Mouse (Mus musculus): ENCODE data around the gene Kcnab2. TPM values are rescaled to one million over a fixed set of nuclear protein-coding genes. Genes with fewer than 3 reads are reported as not detected.

The Kcnab2 gene
- polyA plus RNA-seq, 1 experiment from 2014 or later: 23.6 TPM

DNA sequence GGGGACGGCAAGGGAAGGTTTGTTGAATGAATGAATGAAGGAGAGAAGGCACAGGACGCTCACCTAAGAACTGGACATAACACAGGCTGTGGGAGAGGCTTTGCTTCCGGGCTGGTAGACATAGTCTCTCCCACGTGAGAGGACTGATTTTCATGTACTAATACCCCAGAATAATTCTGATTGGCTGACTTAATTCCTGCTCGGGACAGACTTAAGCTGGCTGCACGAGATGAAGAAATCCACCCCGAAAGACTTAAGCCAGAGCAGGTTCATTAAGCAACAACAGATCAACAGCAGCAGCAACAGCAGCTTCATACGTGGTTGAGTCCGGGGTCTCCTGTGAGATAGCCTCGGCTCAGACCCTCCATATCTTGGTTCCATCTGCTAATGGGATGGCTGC lies 10.4 kb upstream of the Kcnab2 start:
- H3K4me3 ChIP-seq (replicated peaks; ENCODE audit: low read depth, low read length): no peak overlapping the region
- no peak overlapping the region for H3K9ac ChIP-seq (replicated peaks; ENCODE audit: low read length)
- H3K36me3 ChIP-seq (ENCODE audit: control insufficient read depth, insufficient read depth, low read length): peaks cover 26% of the 10 kb centered on the region
- no peaks in the 10 kb centered on the region for H3K9me3 ChIP-seq (ENCODE audit: control insufficient read depth, low read length)
- DNase-seq (no peak), ATAC-seq (ENCODE audit: low FRiP score, low TSS enrichment) (no peak)
- no peak overlapping the region for H3K4me2 ChIP-seq (ENCODE audit: low read length)
- H3K4me1 ChIP-seq (ENCODE audit: control insufficient read depth, insufficient read depth, low read length): no peaks in the 10 kb centered on the region
- 80% methylated on average over 10 of the region's 10 CpGs for WGBS
- no peaks in the 10 kb centered on the region for H3K27me3 ChIP-seq (ENCODE audit: control insufficient read depth, insufficient read depth, low read length)
- no peak overlapping the region for H3K27ac ChIP-seq (replicated peaks; ENCODE audit: low read depth, low read length)

DNA sequence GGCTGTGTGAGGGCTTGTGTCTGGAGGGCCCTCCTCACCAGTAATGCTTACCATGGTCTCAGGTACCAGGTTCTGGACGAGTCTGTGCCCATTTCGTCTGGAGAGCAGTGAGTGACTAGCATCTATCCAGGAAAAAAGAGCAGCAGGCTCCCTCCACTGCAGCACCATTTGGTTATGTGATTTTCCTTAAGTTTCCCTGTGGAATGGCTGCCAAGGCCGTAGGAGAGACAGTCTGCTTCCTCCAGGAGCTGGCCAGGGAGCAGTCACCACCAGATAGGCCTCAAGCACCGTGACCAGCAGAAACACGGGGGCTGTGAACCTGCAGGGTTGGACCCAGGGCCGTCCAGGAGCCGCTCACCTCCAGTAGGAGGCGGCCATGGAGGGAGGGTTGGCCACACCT lies 2.8 kb upstream of the Kcnab2 start:
- H3K4me1 ChIP-seq (ENCODE audit: control insufficient read depth, insufficient read depth, low read length): peaks cover 15% of the 10 kb centered on the region
- no peak overlapping the region for H3K27ac ChIP-seq (replicated peaks; ENCODE audit: low read depth, low read length)
- no peaks in the 10 kb centered on the region for H3K27me3 ChIP-seq (ENCODE audit: control insufficient read depth, insufficient read depth, low read length)
- DNase-seq (no peak), ATAC-seq (ENCODE audit: low FRiP score, low TSS enrichment) (no peak)
- H3K36me3 ChIP-seq (ENCODE audit: control insufficient read depth, insufficient read depth, low read length): 0 out of 2 replicates have a peak, but pooled peaks cover under 1% of the 10 kb centered on the region
- no peak overlapping the region for H3K4me2 ChIP-seq (ENCODE audit: low read length)
- WGBS: 66% methylated on average over 8 of the region's 8 CpGs
- no peaks in the 10 kb centered on the region for H3K9me3 ChIP-seq (ENCODE audit: control insufficient read depth, low read length)
- no peak overlapping the region for H3K4me3 ChIP-seq (replicated peaks; ENCODE audit: low read depth, low read length)
- no peak overlapping the region for H3K9ac ChIP-seq (replicated peaks; ENCODE audit: low read length)

DNA sequence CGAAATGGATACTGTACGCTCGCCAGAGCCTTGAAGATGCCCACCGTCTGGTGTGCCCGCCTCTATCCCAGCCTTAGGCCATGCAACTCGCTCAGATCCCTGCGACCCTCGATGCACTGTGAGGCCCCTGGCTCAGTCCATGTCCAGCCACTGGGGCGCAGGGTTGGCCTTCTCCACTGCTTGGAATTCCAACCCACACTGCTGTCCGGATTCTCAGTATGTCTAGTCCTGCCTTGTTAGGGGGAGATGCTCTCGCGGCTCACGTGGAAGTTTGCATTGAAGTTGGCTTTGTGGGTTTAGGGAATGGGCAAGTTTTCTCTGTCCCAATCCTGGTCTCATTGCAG lies 525 bp upstream of the Kcnab2 start:
- no peaks in the 10 kb centered on the region for H3K27me3 ChIP-seq (ENCODE audit: control insufficient read depth, insufficient read depth, low read length)
- peak overlapping the region; percentile 90 for H3K4me2 ChIP-seq (ENCODE audit: low read length)
- DNase-seq (no peak), ATAC-seq (ENCODE audit: low FRiP score, low TSS enrichment) (peak; percentile 25)
- peak overlapping the region; percentile 79 for H3K27ac ChIP-seq (replicated peaks; ENCODE audit: low read depth, low read length)
- no peaks in the 10 kb centered on the region for H3K9me3 ChIP-seq (ENCODE audit: control insufficient read depth, low read length)
- H3K9ac ChIP-seq (replicated peaks; ENCODE audit: low read length): peak overlapping the region; percentile 57
- H3K4me3 ChIP-seq (replicated peaks; ENCODE audit: low read depth, low read length): peak overlapping the region; percentile 62
- WGBS: under 1% methylated on average over 13 of the region's 13 CpGs
- H3K36me3 ChIP-seq (ENCODE audit: control insufficient read depth, insufficient read depth, low read length): no peaks in the 10 kb centered on the region
- peaks cover 15% of the 10 kb centered on the region for H3K4me1 ChIP-seq (ENCODE audit: control insufficient read depth, insufficient read depth, low read length)

DNA sequence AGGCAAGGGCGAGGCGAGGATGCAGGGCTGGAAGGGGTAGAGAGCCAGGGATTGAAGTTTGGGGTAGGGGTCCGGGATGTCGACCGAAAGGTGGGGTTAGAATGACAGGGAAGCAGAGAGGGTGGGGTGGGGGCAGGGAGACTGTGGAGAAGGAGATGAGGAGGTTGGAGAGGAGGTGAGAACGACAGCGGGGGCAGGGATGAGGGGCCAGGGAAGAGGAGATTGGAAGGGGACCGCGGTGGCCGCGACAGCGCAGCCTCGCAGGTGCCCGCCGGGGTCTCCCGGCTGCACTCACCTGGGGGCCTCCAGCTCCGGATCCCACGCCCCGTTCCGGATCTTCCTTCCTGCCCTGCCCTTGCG lies 585 bp downstream of the Kcnab2 start:
- Histone ChIP-seq H3K36me3 (ENCODE audit: control insufficient read depth, insufficient read depth, low read length) (no peaks in the 10 kb centered on the region), H3K4me2 (ENCODE audit: low read length) (peak overlapping the region; percentile 90), H3K4me1 (ENCODE audit: control insufficient read depth, insufficient read depth, low read length) (peaks cover 15% of the 10 kb centered on the region), H3K27me3 (ENCODE audit: control insufficient read depth, insufficient read depth, low read length) (no peaks in the 10 kb centered on the region), H3K9me3 (ENCODE audit: control insufficient read depth, low read length) (no peaks in the 10 kb centered on the region; the same call in 1 of the 2 replicates), H3K4me3 (replicated peaks; ENCODE audit: low read depth, low read length) (peak overlapping the region; percentile 62), H3K27ac (replicated peaks; ENCODE audit: low read depth, low read length) (peak overlapping the region; percentile 52; the same call in 1 of the 2 replicates), H3K9ac (replicated peaks; ENCODE audit: low read length) (peak overlapping the region; percentile 57)
- no peak for DNase-seq
- WGBS: 0% methylated on average over 20 of the region's 21 CpGs
- no peak; the same call in 1 of the 2 replicates for ATAC-seq (ENCODE audit: low FRiP score, low TSS enrichment)

- Histone ChIP-seq H3K9ac (replicated peaks; ENCODE audit: low read length) (peak within 1 kb of the TSS; percentile 57), H3K4me2 (ENCODE audit: low read length) (peak within 1 kb of the TSS; percentile 90), H3K9me3 (ENCODE audit: control insufficient read depth, low read length) (no peaks in the 10 kb centered on the region; the same call in 1 of the 2 replicates), H3K27me3 (ENCODE audit: control insufficient read depth, insufficient read depth, low read length) (no peaks in the 10 kb centered on the region), H3K4me1 (ENCODE audit: control insufficient read depth, insufficient read depth, low read length) (peaks cover 15% of the 10 kb centered on the region), H3K4me3 (replicated peaks; ENCODE audit: low read depth, low read length) (peak within 1 kb of the TSS; percentile 62), H3K27ac (replicated peaks; ENCODE audit: low read depth, low read length) (peak within 1 kb of the TSS; percentile 79), H3K36me3 (ENCODE audit: control insufficient read depth, insufficient read depth, low read length) (no peaks in the 10 kb centered on the region)
- 1% methylated on average over 18 of the region's 18 CpGs for WGBS
- ATAC-seq (ENCODE audit: low FRiP score, low TSS enrichment) (no peak), DNase-seq (peak; percentile 47)
Observed at GRCm38 (mm10) chr4:152476427-152477023, 1.1 kb downstream of the Kcnab2 start, which contains the start of gene Nphp4. Gene Nphp4, plus strand, starts transcription at chr4:152476706.

GRCm38 (mm10) chr4:152475941-152476340 lies 1.7 kb downstream of the Kcnab2 start:
- ATAC-seq (ENCODE audit: low FRiP score, low TSS enrichment) (no peak), DNase-seq (no peak)
- Histone ChIP-seq H3K4me1 (ENCODE audit: control insufficient read depth, insufficient read depth, low read length) (peaks cover 15% of the 10 kb centered on the region), H3K36me3 (ENCODE audit: control insufficient read depth, insufficient read depth, low read length) (no peaks in the 10 kb centered on the region), H3K27ac (replicated peaks; ENCODE audit: low read depth, low read length) (no peak overlapping the region), H3K9me3 (ENCODE audit: control insufficient read depth, low read length) (no peaks in the 10 kb centered on the region; the same call in 1 of the 2 replicates), H3K4me3 (replicated peaks; ENCODE audit: low read depth, low read length) (no peak overlapping the region), H3K9ac (replicated peaks; ENCODE audit: low read length) (no peak overlapping the region; the same call in 1 of the 2 replicates), H3K27me3 (ENCODE audit: control insufficient read depth, insufficient read depth, low read length) (no peaks in the 10 kb centered on the region), H3K4me2 (ENCODE audit: low read length) (peak overlapping the region; percentile 90)
- WGBS: 80% methylated on average over 7 of the region's 7 CpGs

- WGBS: 77% methylated on average over 6 of the region's 6 CpGs
- Histone ChIP-seq H3K4me2 (ENCODE audit: low read length) (no peak overlapping the region), H3K9me3 (ENCODE audit: control insufficient read depth, low read length) (no peaks in the 10 kb centered on the region; the same call in 1 of the 2 replicates), H3K9ac (replicated peaks; ENCODE audit: low read length) (no peak overlapping the region), H3K4me1 (ENCODE audit: control insufficient read depth, insufficient read depth, low read length) (peaks cover 13% of the 10 kb centered on the region), H3K27ac (replicated peaks; ENCODE audit: low read depth, low read length) (no peak overlapping the region), H3K27me3 (ENCODE audit: control insufficient read depth, insufficient read depth, low read length) (no peaks in the 10 kb centered on the region), H3K36me3 (ENCODE audit: control insufficient read depth, insufficient read depth, low read length) (no peaks in the 10 kb centered on the region), H3K4me3 (replicated peaks; ENCODE audit: low read depth, low read length) (no peak overlapping the region)
- ATAC-seq (ENCODE audit: low FRiP score, low TSS enrichment): no peak
- no peak for DNase-seq
Observed at GRCm38 (mm10) chr4:152467951-152468350, 9.7 kb downstream of the Kcnab2 start.

- Histone ChIP-seq H3K27ac (replicated peaks; ENCODE audit: low read depth, low read length) (no peak overlapping the region), H3K9me3 (ENCODE audit: control insufficient read depth, low read length) (no peaks in the 10 kb centered on the region), H3K4me3 (replicated peaks; ENCODE audit: low read depth, low read length) (no peak overlapping the region), H3K9ac (replicated peaks; ENCODE audit: low read length) (no peak overlapping the region), H3K27me3 (ENCODE audit: control insufficient read depth, insufficient read depth, low read length) (no peaks in the 10 kb centered on the region), H3K4me1 (ENCODE audit: control insufficient read depth, insufficient read depth, low read length) (peaks cover 13% of the 10 kb centered on the region), H3K4me2 (ENCODE audit: low read length) (no peak overlapping the region), H3K36me3 (ENCODE audit: control insufficient read depth, insufficient read depth, low read length) (no peaks in the 10 kb centered on the region)
- 86% methylated on average over 13 of the region's 13 CpGs for WGBS
- DNase-seq (no peak), ATAC-seq (ENCODE audit: low FRiP score, low TSS enrichment) (no peak)
Observed at GRCm38 (mm10) chr4:152466601-152467000, 11.1 kb downstream of the Kcnab2 start.

DNA sequence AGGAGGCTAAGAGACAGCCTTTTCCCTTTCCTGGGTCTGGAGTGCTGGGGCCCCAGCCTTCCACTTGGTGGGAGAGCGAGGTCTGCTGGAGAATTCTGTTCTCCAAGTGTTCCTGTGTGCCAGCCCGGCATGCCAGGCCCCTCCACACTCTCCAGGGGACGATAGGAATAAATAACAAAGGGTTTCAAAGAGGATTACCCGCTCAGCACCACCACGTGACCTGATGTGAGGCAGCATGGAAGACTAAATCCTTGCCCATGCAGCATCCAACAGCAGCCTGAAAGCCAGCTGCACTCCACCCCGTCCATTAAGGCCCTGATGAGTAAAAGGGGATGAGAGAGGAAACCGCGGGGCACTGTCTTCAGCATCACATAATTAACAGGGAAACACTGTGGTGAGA lies 12.6 kb downstream of the Kcnab2 start:
- H3K4me1 ChIP-seq (ENCODE audit: control insufficient read depth, insufficient read depth, low read length): peaks cover 13% of the 10 kb centered on the region
- H3K27ac ChIP-seq (replicated peaks; ENCODE audit: low read depth, low read length): peak overlapping the region; percentile 79
- H3K27me3 ChIP-seq (ENCODE audit: control insufficient read depth, insufficient read depth, low read length): no peaks in the 10 kb centered on the region
- ATAC-seq (ENCODE audit: low FRiP score, low TSS enrichment) (peak; percentile 89), DNase-seq (peak; percentile 84)
- H3K9ac ChIP-seq (replicated peaks; ENCODE audit: low read length): peak overlapping the region; percentile 23; the same call in 1 of the 2 replicates
- peak overlapping the region; percentile 17; the same call in 1 of the 2 replicates for H3K4me2 ChIP-seq (ENCODE audit: low read length)
- no peak overlapping the region for H3K4me3 ChIP-seq (replicated peaks; ENCODE audit: low read depth, low read length)
- H3K36me3 ChIP-seq (ENCODE audit: control insufficient read depth, insufficient read depth, low read length): no peaks in the 10 kb centered on the region
- 5% methylated on average over 8 of the region's 8 CpGs for WGBS
- no peaks in the 10 kb centered on the region for H3K9me3 ChIP-seq (ENCODE audit: control insufficient read depth, low read length)
